Mouse (Mus musculus): ENCODE data around the gene Id3. TPM values are rescaled to one million over a fixed set of nuclear protein-coding genes. Genes with fewer than 3 reads are reported as not detected.

Gene Id3
- total RNA-seq, 2 experiments from 2014 or later: 13.7 to 24.1 TPM

DNA sequence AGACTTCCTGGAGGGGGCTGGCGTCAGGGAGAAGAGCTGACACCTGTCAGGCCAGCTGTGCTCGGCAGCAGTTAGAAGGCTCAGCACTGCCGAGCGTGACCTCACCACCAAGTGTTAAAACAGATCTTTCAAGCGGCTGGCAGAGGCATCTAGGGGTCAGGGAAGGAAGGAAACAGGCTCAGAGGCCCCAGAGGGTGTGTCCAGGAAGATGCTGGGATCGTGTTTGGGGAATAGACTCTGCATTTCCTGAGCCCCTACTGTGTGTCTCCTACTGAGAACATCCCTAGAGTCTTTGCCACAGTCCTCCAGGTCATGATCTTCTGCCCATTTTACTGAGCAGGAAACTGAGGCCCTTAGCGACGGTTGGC, 33.9 kb downstream of the Id3 start:
- DNase-seq (ENCODE audit: low spot score): no peak

DNA sequence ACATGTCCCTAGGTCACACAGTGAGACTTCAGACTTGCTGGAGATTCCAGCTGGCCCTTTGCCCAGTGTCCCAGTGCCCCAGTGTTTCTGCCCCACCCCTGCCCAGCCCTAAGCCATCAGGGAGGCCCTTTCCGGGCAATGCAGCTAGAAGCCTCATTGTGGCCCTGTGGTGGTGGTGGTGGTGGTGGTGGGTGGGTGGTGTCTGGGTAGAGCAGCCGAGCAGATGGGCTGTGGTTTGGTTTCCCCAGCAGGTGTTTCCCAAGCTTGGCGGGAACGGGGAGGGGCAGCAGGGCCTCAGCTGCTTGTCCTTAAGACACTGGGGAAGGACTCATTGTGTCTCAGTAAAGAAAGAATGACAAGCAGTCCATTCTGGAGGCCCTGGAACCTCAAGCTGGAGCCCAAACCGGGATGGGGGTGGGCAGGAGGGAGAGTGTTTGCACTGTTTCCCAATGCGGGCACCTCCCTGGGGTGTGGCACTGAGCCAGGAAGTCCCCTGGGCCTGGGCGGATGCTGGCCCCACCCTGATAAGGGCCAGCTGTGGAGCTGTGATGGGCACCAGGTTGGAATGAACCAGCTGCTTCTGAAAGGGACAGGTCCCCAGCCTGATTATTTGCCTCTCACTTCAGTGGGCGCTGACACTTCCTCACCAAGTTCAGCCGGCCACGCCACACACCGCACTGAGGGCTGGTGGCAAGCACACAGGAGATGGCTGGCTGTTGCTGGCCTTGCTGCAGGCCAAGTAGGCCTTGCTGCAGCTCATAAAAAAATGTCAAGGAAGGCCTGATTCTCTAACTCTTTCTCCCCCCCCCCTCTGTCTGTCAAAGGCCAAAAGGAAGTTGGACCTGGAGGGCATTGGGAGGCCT, 34.5 kb downstream of the Id3 start:
- DNase-seq (ENCODE audit: low spot score): no peak

- no peak for DNase-seq (ENCODE audit: low spot score)
These were observed 35.2 kb downstream of the Id3 start for GRCm38 (mm10) chr4:136178475-136178921.

DNA sequence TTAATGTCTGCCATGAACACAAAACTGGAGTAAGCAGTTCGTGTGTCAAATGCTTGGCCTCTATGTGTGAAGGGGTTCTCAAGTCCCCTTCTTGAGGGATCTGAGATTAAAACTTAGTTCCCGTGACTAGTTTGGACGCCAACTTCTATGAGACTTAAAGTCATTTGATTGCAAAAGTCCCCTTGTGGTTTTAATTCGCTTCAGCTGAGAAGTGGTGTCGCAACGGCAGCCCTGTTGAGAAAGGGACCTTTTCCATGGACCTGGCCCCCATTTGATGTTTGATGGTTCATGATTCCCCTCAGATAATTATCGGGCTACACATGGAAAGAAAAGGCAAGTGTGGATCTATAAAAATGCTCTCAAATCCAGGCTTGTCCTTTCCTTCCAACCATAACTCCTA, 36.2 kb downstream of the Id3 start:
- DNase-seq (ENCODE audit: low spot score): no peak

GRCm38 (mm10) chr4:136179998-136180397, 36.7 kb downstream of the Id3 start:
- peak; percentile 87 for DNase-seq (ENCODE audit: low spot score)

DNA sequence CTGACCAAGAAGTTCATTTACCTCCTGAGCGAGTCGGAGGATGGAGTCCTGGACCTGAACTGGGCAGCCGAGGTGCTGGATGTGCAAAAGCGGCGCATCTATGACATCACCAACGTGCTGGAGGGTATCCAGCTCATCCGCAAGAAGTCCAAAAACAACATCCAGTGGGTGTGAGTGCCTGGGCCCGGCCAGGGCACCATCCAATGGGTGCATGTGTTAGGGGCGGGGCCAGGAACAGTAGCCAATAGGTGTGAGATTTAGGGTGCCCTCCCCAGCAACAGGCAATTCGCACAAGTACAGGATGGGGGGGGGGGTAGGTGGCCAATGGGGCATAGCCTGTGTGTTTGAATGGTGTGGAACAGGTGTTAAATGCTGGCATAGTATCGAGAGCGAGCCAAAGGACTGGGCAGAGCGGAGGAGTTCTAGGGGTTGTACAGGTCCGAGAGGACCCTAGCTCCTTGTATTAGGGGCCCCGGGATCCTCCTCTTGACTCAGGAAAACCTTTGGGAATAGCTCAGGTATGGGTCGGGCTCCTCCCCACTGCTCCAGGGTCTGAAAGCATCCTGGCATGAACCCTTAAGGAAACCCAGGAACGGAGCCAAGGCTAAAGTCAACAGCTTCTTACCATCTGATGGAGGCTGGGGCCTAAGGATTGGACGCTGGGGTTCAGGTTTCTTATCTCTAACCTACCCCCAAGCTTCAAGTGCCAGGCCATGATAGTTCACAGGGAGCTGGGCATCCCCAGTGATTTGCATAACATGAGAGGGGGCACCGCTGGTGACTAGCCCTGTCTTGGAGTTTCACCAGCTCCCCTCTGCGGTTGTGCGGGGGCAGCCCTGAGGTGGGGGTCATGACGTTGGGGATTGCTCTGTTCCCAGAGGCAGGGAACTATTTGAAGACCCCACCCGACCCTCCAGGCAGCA, 37.4 kb downstream of the Id3 start:
- peak; percentile 77 for DNase-seq (ENCODE audit: low spot score)

GRCm38 (mm10) chr4:136181367-136181766, 38.1 kb downstream of the Id3 start:
- DNase-seq (ENCODE audit: low spot score): no peak

DNA sequence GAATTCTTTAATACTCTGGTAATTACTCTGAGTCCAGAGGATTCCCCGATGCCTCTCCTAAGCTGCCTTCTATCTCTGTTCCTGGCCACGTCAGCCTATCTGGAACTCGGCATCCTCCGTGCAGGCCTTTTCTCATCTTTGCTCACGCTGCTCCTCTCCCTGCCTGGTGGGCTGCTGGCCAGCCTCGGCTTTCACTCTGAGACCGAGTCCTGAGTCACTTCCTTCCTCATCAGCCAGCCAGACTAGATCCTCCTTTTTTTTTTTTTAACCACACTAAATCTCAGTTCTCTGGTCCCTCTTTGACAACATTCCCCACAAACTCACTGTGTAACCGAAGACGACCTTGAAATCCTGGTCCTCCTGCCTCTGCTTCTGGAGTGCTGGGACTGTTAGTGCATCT, 42.1 kb downstream of the Id3 start:
- no peak for DNase-seq (ENCODE audit: low spot score)

DNA sequence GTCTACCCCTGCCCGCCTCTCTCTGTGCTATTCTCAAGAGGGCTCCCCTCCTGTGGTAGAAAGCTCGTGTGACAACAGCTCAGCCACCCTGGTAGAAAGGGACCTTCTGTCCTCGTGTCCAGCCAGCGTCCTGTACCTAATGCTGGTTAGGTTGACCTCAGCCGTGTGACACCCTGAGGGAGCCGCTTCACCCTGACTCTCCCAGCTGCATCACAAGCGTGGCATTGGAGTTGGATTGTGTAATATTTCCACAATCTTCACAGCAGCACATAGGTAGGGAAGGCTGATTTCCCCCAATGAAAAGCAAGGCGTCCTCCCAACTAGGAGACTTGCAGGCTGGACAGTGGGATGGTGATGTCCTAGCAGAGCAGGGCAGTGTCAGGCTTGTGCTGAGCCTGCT, 43.0 kb downstream of the Id3 start:
- no peak for DNase-seq (ENCODE audit: low spot score)

DNA sequence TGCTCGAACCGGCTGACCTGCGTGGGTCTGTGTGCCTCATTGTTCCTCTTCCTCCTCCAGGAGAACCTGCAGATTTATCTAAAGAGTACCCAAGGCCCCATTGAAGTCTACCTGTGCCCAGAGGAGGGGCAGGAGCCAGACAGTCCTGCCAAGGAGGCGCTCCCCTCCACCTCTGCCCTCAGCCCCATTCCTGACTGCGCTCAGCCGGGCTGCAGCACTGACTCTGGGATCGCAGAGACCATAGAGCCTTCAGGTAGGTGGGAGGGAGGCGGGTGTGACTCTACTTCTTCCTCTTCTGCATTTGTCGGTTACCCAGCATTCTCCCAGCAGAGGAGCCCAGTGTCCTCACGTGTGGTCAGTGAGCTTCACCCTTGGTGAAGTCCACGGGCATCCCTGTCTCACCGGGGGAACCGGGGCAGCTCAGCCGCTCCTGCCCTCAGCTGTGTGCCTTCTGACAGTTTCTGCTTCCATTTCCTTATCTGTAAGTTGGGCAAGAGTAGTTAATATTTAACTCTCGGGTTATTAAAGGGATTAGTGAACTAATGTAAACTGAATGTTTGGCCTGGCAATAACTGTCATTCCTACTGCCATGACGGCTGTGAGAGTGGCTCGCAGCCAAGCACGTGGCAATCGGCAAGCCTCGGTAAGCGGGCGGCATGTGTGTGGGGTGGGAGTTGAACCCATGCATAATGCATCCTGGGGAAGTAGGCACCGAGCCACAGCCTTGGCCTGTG, 43.6 kb downstream of the Id3 start:
- no peak for DNase-seq (ENCODE audit: low spot score)

DNA sequence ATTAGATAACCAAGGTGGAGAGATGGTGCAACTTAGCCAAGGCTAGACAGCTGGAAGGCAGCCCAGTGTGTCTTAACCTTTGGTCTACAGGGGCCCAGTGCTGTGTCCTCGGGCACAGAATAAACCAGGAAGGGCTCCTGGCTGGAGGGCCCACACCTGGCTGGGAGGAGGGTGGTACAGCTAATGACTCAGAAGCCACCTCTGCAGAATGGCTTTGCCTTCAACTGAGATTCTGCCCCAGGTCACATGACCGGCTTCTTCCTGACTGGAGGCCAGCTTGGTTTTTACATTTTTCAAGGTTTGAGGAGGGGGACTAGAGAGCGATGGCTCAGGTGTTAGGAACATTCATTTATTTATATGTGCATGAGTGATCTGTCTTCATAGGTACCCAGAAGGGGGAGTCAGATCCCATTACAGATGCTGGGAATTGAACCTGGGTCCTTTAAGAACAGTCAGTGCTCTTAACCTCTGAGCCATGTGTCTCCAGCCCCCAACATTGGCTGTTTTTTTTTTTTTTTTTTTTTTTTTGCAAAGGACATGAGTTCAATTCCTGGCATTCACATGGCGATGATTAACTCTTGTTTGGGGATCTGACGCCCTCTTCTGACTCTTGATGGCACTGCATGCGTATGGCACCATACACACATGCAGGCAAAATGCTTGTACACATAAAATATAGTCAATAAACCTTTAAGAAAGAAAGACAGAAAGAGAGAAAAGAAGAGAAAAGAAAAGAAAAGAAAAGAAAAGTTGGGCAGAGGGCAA, 45.9 kb downstream of the Id3 start:
- DNase-seq (ENCODE audit: low spot score): no peak

DNA sequence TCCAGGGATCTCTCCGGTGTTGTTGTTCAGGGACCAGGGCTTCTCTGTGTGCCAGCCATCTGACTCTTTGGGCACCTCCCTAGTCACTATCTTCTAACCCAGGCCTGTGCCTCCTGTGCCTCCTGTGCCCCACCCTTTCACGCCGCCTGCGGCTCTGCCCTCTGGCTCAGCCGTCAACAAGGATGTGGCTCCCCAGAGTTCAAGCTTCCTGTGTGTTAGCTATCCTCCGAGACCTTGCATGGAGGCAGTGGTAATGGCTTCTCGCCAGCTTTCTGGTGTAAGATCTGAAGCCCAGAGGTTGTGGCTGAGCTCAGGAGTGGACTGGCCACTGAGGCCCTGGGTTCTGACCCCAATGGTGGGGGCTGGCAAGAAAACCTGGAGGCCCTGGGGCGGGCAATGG, 46.6 kb downstream of the Id3 start:
- no peak for DNase-seq (ENCODE audit: low spot score)

- no peak for DNase-seq (ENCODE audit: low spot score)
These were observed 50.3 kb downstream of the Id3 start for GRCm38 (mm10) chr4:136193571-136193970.

GRCm38 (mm10) chr4:136195029-136195428, 51.7 kb downstream of the Id3 start:
- DNase-seq (ENCODE audit: low spot score): no peak

Other genes with a start within 250 kb of the Id3 start
- gene Cnr2, start 248.1 kb upstream of the Id3 start, total RNA-seq (2021): under 1 TPM in 1 of 2 experiments, not detected in 1; 0.12 TPM
- gene Fuca1, start 222.8 kb upstream of the Id3 start, total RNA-seq (2021): 10 to 100 TPM; 22.5 to 23.3 TPM
- gene Hmgcl, start 197.0 kb upstream of the Id3 start, total RNA-seq (2021): 10 to 100 TPM; 38.5 to 40.1 TPM
- gene Gale, start 179.8 kb upstream of the Id3 start, total RNA-seq (2021): under 1 TPM; 0.73 to 0.97 TPM
- 10 to 100 TPM; 25.2 to 29.8 TPM for gene Lypla2, start 170.9 kb upstream of the Id3 start, total RNA-seq (2021)
- 10 to 100 TPM; 25.3 to 26.3 TPM for gene Pithd1, start 156.2 kb upstream of the Id3 start, total RNA-seq (2021)
- gene Eloa, start 121.7 kb upstream of the Id3 start, total RNA-seq (2021): 10 to 100 TPM; 62.0 to 62.3 TPM
- 100 to 1,000 TPM; 249 to 252 TPM for gene Rpl11, start 90.1 kb upstream of the Id3 start, total RNA-seq (2021)
- gene E2f2, start 28.9 kb downstream of the Id3 start, total RNA-seq (2021): under 1 TPM; 0.73 to 0.76 TPM
- 1 to 10 TPM; 1.4 to 1.5 TPM for gene Asap3, start 62.9 kb downstream of the Id3 start, total RNA-seq (2021)
- 100 to 1,000 TPM; 379 to 395 TPM for gene Tcea3, start 104.2 kb downstream of the Id3 start, total RNA-seq (2021)
- 10 to 100 TPM; 29.7 to 33.3 TPM for gene Zfp46, start 141.2 kb downstream of the Id3 start, total RNA-seq (2021)
- gene Hnrnpr, start 167.4 kb downstream of the Id3 start, total RNA-seq (2021): 10 to 100 TPM; 21.4 to 27.4 TPM